Mouse (Mus musculus) heart, embryonic 11.5 days (tissue): ENCODE data around the gene Garnl3. TPM values are rescaled to one million over a fixed set of nuclear protein-coding genes. Genes with fewer than 3 reads are reported as not detected.
A peak's percentile ranks its signal among the peaks of the same experiment; 100 is the strongest.
"Not testable (repeated sequence)": the region's sequence is repeated elsewhere in the genome, so short reads cannot be mapped to it uniquely, and the experiment has no call there.

Experiments
- ATAC-seq: fragments of 200-750 bp; cut with Nextera tagmentation; replicated peaks from 2 replicates; pipeline ENCODE4 v1.8.0; 2017; ENCODE audit warnings: moderate library complexity; ENCODE audit not compliant: insufficient number of reproducible peaks, low FRiP score, low TSS enrichment
- H3K27ac ChIP-seq: fragments of 300-500 bp; sonication (generic); 2 replicates; pipeline ENCODE4 v1.5.1; 2014; ENCODE audit warnings: mild to moderate bottlenecking, low read depth, low read length
- H3K27me3 ChIP-seq: fragments of 300-500 bp; sonication (generic); 2 replicates; pipeline ENCODE4 v1.6.1; 2014; ENCODE audit warnings: mild to moderate bottlenecking, low read length, mixed read lengths; ENCODE audit not compliant: control insufficient read depth, insufficient read depth
- H3K36me3 ChIP-seq: fragments of 300-500 bp; sonication (generic); 2 replicates; pipeline ENCODE4 v1.6.1; 2014; ENCODE audit warnings: mild to moderate bottlenecking, low read length, moderate library complexity, mixed read lengths; ENCODE audit not compliant: control insufficient read depth, insufficient read depth
- H3K4me1 ChIP-seq: fragments of 300-500 bp; sonication (generic); 2 replicates; pipeline ENCODE4 v1.6.1; 2014; ENCODE audit warnings: low read length; ENCODE audit not compliant: control insufficient read depth, insufficient read depth
- H3K4me2 ChIP-seq: fragments of 300-500 bp; sonication (generic); 2 replicates; pipeline ENCODE4 v1.6.1; 2014; ENCODE audit warnings: mild to moderate bottlenecking, moderate library complexity
- H3K4me3 ChIP-seq: fragments of 300-500 bp; sonication (generic); 2 replicates; pipeline ENCODE4 v1.5.1; 2014; ENCODE audit warnings: low read depth, low read length
- H3K9ac ChIP-seq: fragments of 300-500 bp; sonication (generic); 2 replicates; pipeline ENCODE4 v1.6.1; 2014; ENCODE audit warnings: mild to moderate bottlenecking, low read depth, low read length, moderate library complexity
- H3K9me3 ChIP-seq: fragments of 300-500 bp; sonication (generic); replicated peaks from 2 replicates; pipeline ENCODE4 v1.6.1; 2016; ENCODE audit warnings: low read length; ENCODE audit not compliant: control insufficient read depth
- WGBS: fragments of 180-500 bp; shearing (Covaris S2); extraction: QIAGEN DNeasy Blood & Tissue Kit; methylation state at CpG from one replicate; pipeline ENCODE4 v1.1.7; 2014; ENCODE audit not compliant: insufficient replicate concordance; 5-methylcytosine and 5-hydroxymethylcytosine counted together
- polyA plus RNA-seq: library from polyadenylated mRNA; unstranded; fragments of >200 nt; fragmentation: Nextera tagmentation; extraction: Ambion mirVana; gene quantifications from 2 replicates; pipeline ENCODE4 v1.2.1, GENCODE M21; 2014

The Garnl3 gene
- polyA plus RNA-seq, 1 experiment from 2014 or later, result 15.4 TPM

GRCm38 (mm10) chr2:33129005-33129404 is 2.4 kb downstream of the Garnl3 start:
- peaks cover 21% of the 10 kb centered on the region for H3K27me3 ChIP-seq
- no peak overlapping the region for H3K9ac ChIP-seq
- H3K27ac ChIP-seq, result no peak overlapping the region
- WGBS, result 57% methylated on average over 2 of the region's 2 CpGs
- H3K4me1 ChIP-seq, result peaks cover 12% of the 10 kb centered on the region; the same call in 1 of the 2 replicates
- peak overlapping the region; percentile 98; the same call in 1 of the 2 replicates for H3K4me2 ChIP-seq
- no peaks in the 10 kb centered on the region for H3K36me3 ChIP-seq
- no peak for ATAC-seq
- H3K4me3 ChIP-seq, result no peak overlapping the region
- H3K9me3 ChIP-seq, result no peaks in the 10 kb centered on the region

GRCm38 (mm10) chr2:33127271-33127670 is 4.2 kb downstream of the Garnl3 start:
- no peak overlapping the region for H3K4me2 ChIP-seq
- no peak overlapping the region for H3K27ac ChIP-seq
- H3K36me3 ChIP-seq, result no peaks in the 10 kb centered on the region
- no peaks in the 10 kb centered on the region for H3K9me3 ChIP-seq
- no peak overlapping the region for H3K4me3 ChIP-seq
- ATAC-seq, result no peak
- WGBS, result 42% methylated on average over 2 of the region's 2 CpGs
- no peak overlapping the region for H3K9ac ChIP-seq
- peaks cover 12% of the 10 kb centered on the region for H3K27me3 ChIP-seq
- H3K4me1 ChIP-seq, result peaks cover 9% of the 10 kb centered on the region; the same call in 1 of the 2 replicates

GRCm38 (mm10) chr2:33122856-33123255 is 8.6 kb downstream of the Garnl3 start:
- Histone ChIP-seq H3K4me3 (no peak overlapping the region), H3K9me3 (no peaks in the 10 kb centered on the region), H3K27ac (no peak overlapping the region), H3K27me3 (no peaks in the 10 kb centered on the region), H3K36me3 (no peaks in the 10 kb centered on the region), H3K4me1 (peaks cover 6% of the 10 kb centered on the region; the same call in 1 of the 2 replicates), H3K9ac (no peak overlapping the region), H3K4me2 (no peak overlapping the region)
- no peak for ATAC-seq
- WGBS, result 73% methylated on average over 6 of the region's 6 CpGs

- Histone ChIP-seq H3K4me3 (no peak overlapping the region), H3K9me3 (no peaks in the 10 kb centered on the region), H3K4me1 (peaks cover 4% of the 10 kb centered on the region; the same call in 1 of the 2 replicates), H3K9ac (no peak overlapping the region), H3K36me3 (no peaks in the 10 kb centered on the region), H3K4me2 (no peak overlapping the region), H3K27ac (no peak overlapping the region), H3K27me3 (no peaks in the 10 kb centered on the region)
- no peak for ATAC-seq
- WGBS, result 76% methylated on average over 8 of the region's 8 CpGs
Measured at GRCm38 (mm10) chr2:33100536-33100935, 30.9 kb downstream of the Garnl3 start.

- not testable (repeated sequence) for H3K27me3 ChIP-seq, H3K4me3 ChIP-seq, H3K4me2 ChIP-seq, H3K36me3 ChIP-seq, ATAC-seq, H3K4me1 ChIP-seq, H3K9me3 ChIP-seq, H3K9ac ChIP-seq, H3K27ac ChIP-seq
- WGBS, result 76% methylated on average over 12 of the region's 12 CpGs
Measured at GRCm38 (mm10) chr2:33097326-33097725, 34.1 kb downstream of the Garnl3 start.

- no peaks in the 10 kb centered on the region for H3K27me3 ChIP-seq
- 65% methylated on average over 10 of the region's 10 CpGs for WGBS
- H3K4me3 ChIP-seq, result no peak overlapping the region
- no peaks in the 10 kb centered on the region for H3K9me3 ChIP-seq
- H3K4me1 ChIP-seq, result no peaks in the 10 kb centered on the region; the same call in 1 of the 2 replicates
- H3K4me2 ChIP-seq, result no peak overlapping the region
- H3K9ac ChIP-seq, result no peak overlapping the region
- H3K27ac ChIP-seq, result no peak overlapping the region
- no peaks in the 10 kb centered on the region for H3K36me3 ChIP-seq
- ATAC-seq, result no peak
Measured at GRCm38 (mm10) chr2:33095221-33095671, 36.2 kb downstream of the Garnl3 start.

GRCm38 (mm10) chr2:33090620-33091520 is 40.6 kb downstream of the Garnl3 start:
- no peak overlapping the region for H3K27ac ChIP-seq
- H3K4me1 ChIP-seq, result no peaks in the 10 kb centered on the region; the same call in 1 of the 2 replicates
- no peaks in the 10 kb centered on the region for H3K36me3 ChIP-seq
- no peak overlapping the region for H3K4me2 ChIP-seq
- no peak overlapping the region for H3K9ac ChIP-seq
- no peaks in the 10 kb centered on the region for H3K27me3 ChIP-seq
- no peak overlapping the region for H3K4me3 ChIP-seq
- ATAC-seq, result no peak
- 70% methylated on average over 8 of the region's 8 CpGs for WGBS
- no peaks in the 10 kb centered on the region for H3K9me3 ChIP-seq

- H3K9me3 ChIP-seq, H3K9ac ChIP-seq, H3K4me2 ChIP-seq, H3K27ac ChIP-seq, H3K4me1 ChIP-seq, ATAC-seq, H3K27me3 ChIP-seq, H3K4me3 ChIP-seq, H3K36me3 ChIP-seq: not testable (repeated sequence)
- 67% methylated on average over 1 of the region's 1 CpGs for WGBS
Measured at GRCm38 (mm10) chr2:33090033-33090400, 41.4 kb downstream of the Garnl3 start.
